Mouse (Mus musculus): ENCODE data around the gene Tfrc. TPM values are rescaled to one million over a fixed set of nuclear protein-coding genes. Genes with fewer than 3 reads are reported as not detected.
"Not testable (repeated sequence)": the region's sequence is repeated elsewhere in the genome, so short reads cannot be mapped to it uniquely, and the experiment has no call there.

Gene Tfrc
- polyA plus RNA-seq, 1 experiment from 2014 or later: 43.6 TPM

DNA sequence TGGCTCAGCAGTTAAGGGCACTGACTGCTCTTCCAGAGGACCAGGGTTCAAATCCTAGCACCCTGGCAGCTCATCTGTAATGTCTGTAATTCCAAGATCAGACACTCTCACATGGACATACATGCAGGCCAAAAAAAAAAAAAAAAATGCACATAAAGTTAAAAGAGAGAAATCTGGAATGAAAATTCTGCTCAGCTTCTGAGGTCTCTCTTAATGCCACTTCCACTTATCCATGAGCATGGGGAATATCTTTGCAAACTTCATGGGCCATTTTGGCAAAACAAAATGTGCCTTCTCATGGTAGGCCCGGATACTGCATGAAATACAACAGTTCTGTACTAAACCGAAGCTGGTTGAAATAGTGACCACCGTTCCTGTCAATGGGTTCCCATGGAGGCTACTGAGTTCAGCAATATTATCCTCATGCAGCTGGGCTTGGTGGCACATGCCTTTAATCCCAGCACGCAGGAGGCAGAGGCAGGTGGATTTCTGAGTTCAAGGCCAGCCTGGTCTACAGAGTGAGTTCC, 24.8 kb downstream of the Tfrc start:
- ATAC-seq (ENCODE audit: low read depth): no peak
- Histone ChIP-seq H3K4me3 (ENCODE audit: low read depth, low read length) (no peak overlapping the region), H3K36me3 (ENCODE audit: control insufficient read depth, insufficient read depth, low read length) (peaks cover 35% of the 10 kb centered on the region), H3K9ac (replicated peaks; ENCODE audit: low read depth, low read length) (no peak overlapping the region), H3K9me3 (ENCODE audit: control insufficient read depth, low read length) (no peaks in the 10 kb centered on the region), H3K27ac (ENCODE audit: low read depth, low read length) (no peak overlapping the region), H3K4me1 (ENCODE audit: control insufficient read depth, insufficient read depth, low read length) (no peaks in the 10 kb centered on the region), H3K27me3 (ENCODE audit: control insufficient read depth, insufficient read depth, low read length) (no peaks in the 10 kb centered on the region), H3K4me2 (ENCODE audit: low read depth, low read length) (no peak overlapping the region)
- WGBS: 90% methylated on average over 4 of the region's 4 CpGs

DNA sequence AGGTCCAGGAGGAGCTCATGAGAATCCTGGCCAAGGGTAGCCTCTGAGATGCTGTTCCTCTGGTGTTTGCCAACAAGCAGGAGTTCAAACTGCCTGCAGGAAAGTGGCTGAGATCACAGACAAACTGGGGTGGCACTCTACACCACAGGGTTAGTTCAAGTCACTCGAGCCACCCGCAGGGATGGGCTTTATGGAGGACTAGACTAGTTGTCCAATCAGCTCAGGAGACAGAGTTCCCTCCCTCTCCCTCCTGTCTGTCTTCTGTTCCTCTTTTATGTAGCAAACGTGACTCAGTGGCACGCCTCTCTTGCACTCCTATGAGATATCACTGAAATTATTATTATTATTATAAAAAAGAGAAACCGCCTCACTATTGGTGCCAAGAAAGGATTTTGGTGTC, 25.5 kb downstream of the Tfrc start:
- no peaks in the 10 kb centered on the region for H3K4me1 ChIP-seq (ENCODE audit: control insufficient read depth, insufficient read depth, low read length)
- 84% methylated on average over 5 of the region's 5 CpGs for WGBS

DNA sequence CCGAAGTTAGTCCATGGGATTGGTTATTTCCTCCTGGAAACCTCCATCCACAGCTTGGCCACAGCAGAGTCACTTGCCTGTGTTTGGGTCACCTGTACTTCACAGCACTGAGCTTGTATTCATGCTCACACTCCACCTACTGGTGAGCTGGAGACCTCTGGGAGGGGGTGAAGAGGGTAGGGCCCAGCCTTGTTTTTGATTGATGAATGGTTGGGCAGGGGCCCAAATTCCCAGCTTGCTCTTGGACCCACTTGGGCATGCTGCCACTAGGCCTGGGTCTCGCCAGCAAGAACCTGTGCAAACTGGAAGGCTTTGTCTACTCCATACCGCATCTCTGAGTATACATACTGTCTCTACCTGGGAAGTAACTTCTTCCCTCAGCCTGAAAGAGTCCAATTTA, 26.6 kb downstream of the Tfrc start:
- H3K9me3 ChIP-seq (ENCODE audit: control insufficient read depth, low read length): no peaks in the 10 kb centered on the region
- no peaks in the 10 kb centered on the region for H3K27me3 ChIP-seq (ENCODE audit: control insufficient read depth, insufficient read depth, low read length)
- no peak overlapping the region for H3K9ac ChIP-seq (replicated peaks; ENCODE audit: low read depth, low read length)
- H3K36me3 ChIP-seq (ENCODE audit: control insufficient read depth, insufficient read depth, low read length): peaks cover 20% of the 10 kb centered on the region; the same call in 1 of the 2 replicates
- ATAC-seq (ENCODE audit: low read depth): no peak
- H3K4me3 ChIP-seq (ENCODE audit: low read depth, low read length): no peak overlapping the region
- no peak overlapping the region for H3K4me2 ChIP-seq (ENCODE audit: low read depth, low read length)
- H3K27ac ChIP-seq (ENCODE audit: low read depth, low read length): no peak overlapping the region
- 77% methylated on average over 3 of the region's 3 CpGs for WGBS
- no peaks in the 10 kb centered on the region for H3K4me1 ChIP-seq (ENCODE audit: control insufficient read depth, insufficient read depth, low read length)

More for the DNA sequence above, 25.5 kb downstream of the Tfrc start:
- no peak overlapping the region for H3K9ac ChIP-seq (replicated peaks; ENCODE audit: low read depth, low read length)
- no peak overlapping the region for H3K27ac ChIP-seq (ENCODE audit: low read depth, low read length)
- no peaks in the 10 kb centered on the region for H3K27me3 ChIP-seq (ENCODE audit: control insufficient read depth, insufficient read depth, low read length)
- no peak overlapping the region for H3K4me3 ChIP-seq (ENCODE audit: low read depth, low read length)
- peaks cover 29% of the 10 kb centered on the region for H3K36me3 ChIP-seq (ENCODE audit: control insufficient read depth, insufficient read depth, low read length)
- H3K4me2 ChIP-seq (ENCODE audit: low read depth, low read length): no peak overlapping the region
- no peak for ATAC-seq (ENCODE audit: low read depth)
- no peaks in the 10 kb centered on the region for H3K9me3 ChIP-seq (ENCODE audit: control insufficient read depth, low read length)

DNA sequence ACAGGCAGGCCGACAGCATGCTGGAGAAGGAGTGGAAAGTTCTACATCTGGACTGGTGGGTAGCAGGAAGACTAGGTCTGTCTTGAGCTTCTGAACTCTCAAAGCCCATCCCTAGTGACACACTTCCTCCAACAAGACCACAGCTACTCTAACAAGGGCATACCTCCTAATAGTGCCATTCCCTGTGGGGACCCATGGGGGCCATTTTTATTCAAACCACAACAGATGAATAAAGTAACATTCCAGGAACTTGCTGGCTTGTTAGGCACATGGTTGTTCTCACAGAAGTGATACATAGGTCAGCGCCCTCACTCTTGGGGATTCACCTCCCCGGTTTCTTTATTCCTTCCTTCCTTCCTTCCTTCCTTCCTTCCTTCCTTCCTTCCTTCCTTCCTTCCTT, 27.6 kb downstream of the Tfrc start:
- no peaks in the 10 kb centered on the region for H3K9me3 ChIP-seq (ENCODE audit: control insufficient read depth, low read length)
- no peak for ATAC-seq (ENCODE audit: low read depth)
- no peak overlapping the region for H3K4me3 ChIP-seq (ENCODE audit: low read depth, low read length)
- no peak overlapping the region for H3K27ac ChIP-seq (ENCODE audit: low read depth, low read length)
- no peaks in the 10 kb centered on the region for H3K27me3 ChIP-seq (ENCODE audit: control insufficient read depth, insufficient read depth, low read length)
- H3K4me1 ChIP-seq (ENCODE audit: control insufficient read depth, insufficient read depth, low read length): no peaks in the 10 kb centered on the region
- WGBS: 91% methylated on average over 3 of the region's 3 CpGs
- peaks cover 10% of the 10 kb centered on the region; the same call in 1 of the 2 replicates for H3K36me3 ChIP-seq (ENCODE audit: control insufficient read depth, insufficient read depth, low read length)
- H3K4me2 ChIP-seq (ENCODE audit: low read depth, low read length): no peak overlapping the region
- H3K9ac ChIP-seq (replicated peaks; ENCODE audit: low read depth, low read length): no peak overlapping the region

DNA sequence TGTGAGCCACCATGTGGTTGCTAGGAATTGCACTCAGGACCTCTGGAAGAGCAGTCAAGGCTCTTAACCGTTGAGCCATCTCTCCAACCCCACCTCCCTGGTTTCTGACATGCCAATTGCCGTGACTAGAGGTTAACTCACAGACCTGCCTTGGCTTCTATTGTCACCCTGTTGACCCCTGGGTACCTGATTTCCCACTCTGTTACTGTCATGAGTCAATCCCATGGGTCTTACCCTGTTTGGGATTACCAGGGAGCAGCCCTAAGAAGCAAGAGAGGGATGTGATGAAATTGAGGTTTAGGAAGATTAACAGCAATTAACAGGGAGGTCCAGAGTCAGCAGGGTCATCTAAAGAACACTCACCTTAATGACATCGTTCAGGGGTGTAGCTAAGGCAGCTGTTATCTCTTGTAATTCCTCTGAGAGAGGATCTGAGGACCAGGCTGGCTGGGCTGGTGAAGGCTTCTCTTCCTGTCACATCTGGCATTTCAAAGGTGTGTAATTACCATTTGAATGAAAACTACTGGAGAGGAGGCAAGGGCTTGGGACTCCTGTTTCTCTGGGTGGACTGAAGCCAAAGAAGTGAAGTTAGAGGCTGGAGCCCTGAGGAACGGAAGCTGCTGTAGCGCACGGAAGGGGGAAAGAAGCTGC, 28.3 kb downstream of the Tfrc start:
- Histone ChIP-seq H3K27me3 (ENCODE audit: control insufficient read depth, insufficient read depth, low read length) (no peaks in the 10 kb centered on the region), H3K27ac (ENCODE audit: low read depth, low read length) (no peak overlapping the region), H3K9me3 (ENCODE audit: control insufficient read depth, low read length) (no peaks in the 10 kb centered on the region), H3K36me3 (ENCODE audit: control insufficient read depth, insufficient read depth, low read length) (0 out of 2 replicates have a peak, but pooled peaks cover 7% of the 10 kb centered on the region), H3K4me2 (ENCODE audit: low read depth, low read length) (no peak overlapping the region), H3K4me3 (ENCODE audit: low read depth, low read length) (no peak overlapping the region), H3K9ac (replicated peaks; ENCODE audit: low read depth, low read length) (no peak overlapping the region), H3K4me1 (ENCODE audit: control insufficient read depth, insufficient read depth, low read length) (no peaks in the 10 kb centered on the region)
- ATAC-seq (ENCODE audit: low read depth): no peak
- WGBS: 28% methylated on average over 6 of the region's 6 CpGs

DNA sequence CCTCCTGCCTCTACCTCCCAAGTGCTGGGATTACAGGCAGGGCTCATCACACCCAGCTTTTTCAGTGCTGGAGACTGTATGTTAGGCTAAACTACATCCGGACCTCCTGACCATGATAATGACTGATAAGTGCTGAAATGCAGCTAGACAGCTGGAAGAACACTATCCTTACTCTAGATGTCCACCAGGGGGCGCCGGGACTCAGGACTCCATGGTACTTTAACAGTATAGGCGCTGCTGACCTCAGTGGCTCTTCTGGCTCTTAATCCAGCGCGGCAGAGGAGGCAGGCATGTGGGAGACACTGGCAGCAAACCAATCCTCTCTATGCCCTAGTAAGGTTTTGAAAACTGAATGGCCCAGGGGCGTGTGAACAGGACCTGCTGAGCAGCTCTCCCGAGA, 29.8 kb downstream of the Tfrc start:
- Histone ChIP-seq H3K27me3 (ENCODE audit: control insufficient read depth, insufficient read depth, low read length) (no peaks in the 10 kb centered on the region), H3K9me3 (ENCODE audit: control insufficient read depth, low read length) (no peaks in the 10 kb centered on the region), H3K9ac (replicated peaks; ENCODE audit: low read depth, low read length) (no peak overlapping the region), H3K4me2 (ENCODE audit: low read depth, low read length) (no peak overlapping the region), H3K27ac (ENCODE audit: low read depth, low read length) (no peak overlapping the region), H3K36me3 (ENCODE audit: control insufficient read depth, insufficient read depth, low read length) (no peaks in the 10 kb centered on the region), H3K4me3 (ENCODE audit: low read depth, low read length) (no peak overlapping the region), H3K4me1 (ENCODE audit: control insufficient read depth, insufficient read depth, low read length) (no peaks in the 10 kb centered on the region)
- WGBS: 8% methylated on average over 8 of the region's 8 CpGs
- peak; percentile 86 for ATAC-seq (ENCODE audit: low read depth)

DNA sequence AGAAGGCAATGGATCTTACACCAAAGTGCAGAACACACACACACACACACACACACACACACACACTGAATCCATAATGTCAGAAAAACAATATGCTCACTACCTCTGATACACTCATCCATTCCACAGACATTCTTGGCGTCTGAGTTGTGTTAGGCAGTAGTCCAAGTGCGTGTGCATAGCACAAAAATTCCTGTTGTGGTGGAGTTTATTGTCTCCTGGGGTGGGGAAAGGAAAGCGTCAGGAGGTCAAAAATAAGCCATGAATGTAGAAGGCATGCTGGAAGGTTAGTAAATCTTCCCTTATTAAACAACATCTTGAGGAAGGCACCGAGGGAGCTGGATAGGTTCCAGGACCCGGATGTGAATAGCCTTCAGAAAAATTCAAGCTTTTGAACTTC, 31.4 kb downstream of the Tfrc start:
- H3K9me3 ChIP-seq (ENCODE audit: control insufficient read depth, low read length): no peaks in the 10 kb centered on the region
- no peak overlapping the region for H3K9ac ChIP-seq (replicated peaks; ENCODE audit: low read depth, low read length)
- ATAC-seq (ENCODE audit: low read depth): no peak
- no peaks in the 10 kb centered on the region; the same call in 1 of the 2 replicates for H3K27me3 ChIP-seq (ENCODE audit: control insufficient read depth, insufficient read depth, low read length)
- no peak overlapping the region for H3K27ac ChIP-seq (ENCODE audit: low read depth, low read length)
- no peak overlapping the region for H3K4me3 ChIP-seq (ENCODE audit: low read depth, low read length)
- H3K4me2 ChIP-seq (ENCODE audit: low read depth, low read length): no peak overlapping the region
- WGBS: 73% methylated on average over 5 of the region's 5 CpGs
- H3K4me1 ChIP-seq (ENCODE audit: control insufficient read depth, insufficient read depth, low read length): peaks cover 4% of the 10 kb centered on the region
- no peaks in the 10 kb centered on the region for H3K36me3 ChIP-seq (ENCODE audit: control insufficient read depth, insufficient read depth, low read length)

DNA sequence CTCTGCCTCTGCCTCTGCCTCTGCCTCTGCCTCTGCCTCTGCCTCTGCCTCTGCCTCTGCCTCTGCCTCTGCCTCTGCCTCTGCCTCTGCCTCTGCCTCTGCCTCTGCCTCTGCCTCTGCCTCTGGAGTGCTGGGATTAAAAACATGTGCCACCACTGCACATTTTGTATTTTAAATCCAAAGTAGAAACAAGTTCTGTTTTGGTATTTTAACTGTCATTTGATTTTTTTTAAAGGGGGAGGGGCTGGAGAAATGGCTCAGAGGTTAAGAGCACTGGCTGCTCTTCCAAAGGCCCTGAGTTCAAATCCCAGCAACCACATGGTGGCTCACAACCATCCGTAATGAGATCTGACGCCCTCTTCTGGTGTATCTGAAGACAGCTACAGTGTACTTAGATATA, 32.0 kb downstream of the Tfrc start:
- H3K4me3 ChIP-seq (ENCODE audit: low read depth, low read length); H3K27ac ChIP-seq (ENCODE audit: low read depth, low read length); H3K27me3 ChIP-seq (ENCODE audit: control insufficient read depth, insufficient read depth, low read length); H3K9ac ChIP-seq (replicated peaks; ENCODE audit: low read depth, low read length); H3K9me3 ChIP-seq (ENCODE audit: control insufficient read depth, low read length); ATAC-seq (ENCODE audit: low read depth); H3K36me3 ChIP-seq (ENCODE audit: control insufficient read depth, insufficient read depth, low read length); H3K4me2 ChIP-seq (ENCODE audit: low read depth, low read length): not testable (repeated sequence)
- H3K4me1 ChIP-seq (ENCODE audit: control insufficient read depth, insufficient read depth, low read length): peaks cover 10% of the 10 kb centered on the region
- 71% methylated on average over 2 of the region's 2 CpGs for WGBS

DNA sequence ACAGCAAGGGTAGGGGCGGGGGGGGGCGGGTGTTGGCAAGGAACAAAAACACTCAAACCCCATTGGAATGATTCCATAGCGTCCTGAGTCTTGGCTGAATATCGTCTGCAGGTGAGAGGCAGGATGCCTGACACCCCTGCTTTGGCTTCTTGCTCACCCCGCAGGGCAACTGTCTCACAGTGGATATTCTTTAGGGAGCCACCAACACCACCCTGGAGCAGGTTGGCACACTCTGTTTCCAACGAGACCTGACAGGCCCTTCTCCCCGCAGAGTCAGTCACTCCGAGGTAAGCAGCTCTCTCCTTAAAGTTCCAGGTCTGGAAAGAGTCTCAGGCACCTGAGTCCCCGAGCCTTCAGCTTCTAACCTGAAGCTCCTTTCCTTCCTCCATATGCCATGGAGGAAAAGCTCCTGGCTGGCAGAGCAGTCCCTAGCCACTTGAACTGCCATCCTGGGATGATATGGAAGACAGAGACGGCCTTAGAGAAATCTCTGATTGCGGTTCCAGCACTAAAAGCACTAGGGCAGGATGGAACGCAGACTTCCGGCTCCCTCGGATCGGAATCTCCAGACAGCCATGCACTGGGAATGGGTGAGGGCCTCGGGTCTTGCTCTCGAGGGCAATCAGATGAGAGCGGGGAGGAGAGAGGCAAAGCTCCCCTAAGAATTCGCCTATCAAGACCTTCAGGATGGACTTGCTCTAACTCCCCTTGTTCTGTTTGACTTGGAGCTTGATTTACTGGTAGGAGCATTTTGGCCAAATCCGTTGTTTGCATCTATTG, 32.9 kb downstream of the Tfrc start:
- Histone ChIP-seq H3K36me3 (ENCODE audit: control insufficient read depth, insufficient read depth, low read length) (no peaks in the 10 kb centered on the region), H3K9ac (replicated peaks; ENCODE audit: low read depth, low read length) (no peak overlapping the region), H3K4me2 (ENCODE audit: low read depth, low read length) (no peak overlapping the region), H3K4me1 (ENCODE audit: control insufficient read depth, insufficient read depth, low read length) (peaks cover 18% of the 10 kb centered on the region), H3K27me3 (ENCODE audit: control insufficient read depth, insufficient read depth, low read length) (no peaks in the 10 kb centered on the region; the same call in 1 of the 2 replicates), H3K9me3 (ENCODE audit: control insufficient read depth, low read length) (no peaks in the 10 kb centered on the region), H3K27ac (ENCODE audit: low read depth, low read length) (no peak overlapping the region), H3K4me3 (ENCODE audit: low read depth, low read length) (no peak overlapping the region)
- ATAC-seq (ENCODE audit: low read depth): no peak
- WGBS: 67% methylated on average over 20 of the region's 20 CpGs

Measured in neural tube, embryonic 14.5 days (tissue).